Mouse (Mus musculus) testis, postnatal 10 days (tissue): Measurements from ENCODE around the gene Padi4.

Experiments
- DNase-seq: peaks from one replicate; pipeline ENCODE4 v3.0.0; 2021; ENCODE audit warnings: low spot score

Padi4 gene

DNA sequence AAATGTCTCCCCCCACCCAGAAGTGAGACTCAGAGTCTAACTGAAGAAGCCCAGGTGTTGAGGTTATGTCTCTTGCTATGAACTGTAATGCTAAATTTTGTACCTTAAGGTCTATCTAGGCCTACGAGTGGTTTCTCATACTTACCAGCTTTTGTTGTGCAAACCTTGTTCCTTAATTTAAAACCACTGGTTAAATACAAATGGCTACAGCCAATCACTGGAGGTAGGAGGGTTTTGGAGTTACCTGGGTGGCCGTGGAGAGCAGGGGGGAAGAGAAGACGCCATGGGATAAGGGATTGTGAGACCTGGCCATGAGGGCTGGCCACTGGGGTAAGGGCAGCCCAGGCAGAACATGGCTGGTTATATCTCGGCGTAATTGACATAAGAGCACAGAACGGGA, 14.2 kb upstream of the Padi4 start:
- DNase-seq: no peak

DNA sequence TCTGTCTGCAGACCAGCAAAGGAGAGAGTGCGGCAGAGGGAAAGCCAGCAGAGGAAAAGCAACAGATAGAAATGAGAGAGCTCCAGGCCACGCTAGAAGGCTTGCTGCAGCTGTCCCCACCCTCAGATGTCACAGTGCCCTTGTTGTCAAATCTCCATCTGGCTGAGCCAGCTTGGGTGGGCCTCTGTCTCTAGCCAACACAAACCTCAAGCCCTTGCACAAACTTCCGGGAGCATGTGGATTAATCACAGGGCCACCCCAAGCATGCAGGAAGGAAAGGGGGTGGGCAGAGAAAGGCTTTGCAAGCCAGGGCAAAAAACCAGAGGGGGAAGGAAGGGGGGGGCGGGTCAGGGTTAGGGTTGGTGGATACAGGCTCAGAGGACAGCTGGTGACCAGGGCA, 13.4 kb upstream of the Padi4 start:
- DNase-seq: no peak

DNA sequence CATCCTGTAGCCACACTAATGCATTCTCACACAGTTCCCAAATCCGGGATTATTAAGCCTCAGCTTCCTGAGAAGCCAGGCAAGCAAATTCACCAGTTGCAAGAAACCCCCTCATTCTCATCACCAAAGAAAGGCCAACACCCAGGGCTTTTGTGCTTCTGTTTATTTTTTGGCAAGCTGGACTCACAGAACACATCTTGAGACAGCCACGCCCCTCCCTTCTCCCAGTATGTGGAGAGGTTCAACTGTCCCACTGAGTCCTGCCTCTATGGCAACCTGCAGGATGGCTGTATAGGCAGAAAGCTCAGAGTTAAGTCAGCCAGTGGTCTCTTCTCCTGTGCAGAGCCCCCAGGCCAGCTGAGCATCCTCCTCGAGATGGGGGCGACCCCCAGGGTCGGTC, 11.2 kb upstream of the Padi4 start:
- DNase-seq: no peak

DNA sequence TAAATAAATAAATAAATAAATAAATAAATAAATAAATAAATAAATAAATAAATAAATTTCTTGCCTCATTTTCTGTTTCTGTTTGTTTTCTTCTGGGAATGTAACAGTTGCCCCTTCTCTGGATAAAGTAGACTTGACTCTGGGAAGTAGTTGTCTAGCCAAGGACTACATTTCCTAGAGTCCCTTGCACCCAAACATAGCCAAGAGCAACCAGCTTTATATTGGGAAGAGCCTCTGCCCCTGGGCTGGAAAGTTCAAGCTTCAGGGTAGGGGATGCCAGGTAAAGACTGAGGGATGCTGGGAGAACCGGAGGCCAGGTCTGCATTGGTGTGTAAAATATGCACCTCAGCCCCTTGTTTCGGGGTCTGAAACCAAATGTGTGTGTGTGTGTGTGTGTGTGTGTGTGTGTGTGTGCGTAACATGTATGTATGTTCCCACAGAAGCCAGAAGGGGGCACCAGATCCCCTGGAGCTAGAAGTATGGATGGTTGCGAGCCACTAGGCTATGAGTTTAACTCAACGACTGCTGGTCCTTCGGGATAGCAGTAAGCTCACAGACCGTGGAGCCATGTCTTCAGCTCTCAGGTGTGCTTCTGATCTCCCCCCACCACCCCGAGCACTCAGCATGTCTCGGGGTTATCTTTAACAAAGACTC, 10.4 kb upstream of the Padi4 start:
- no peak for DNase-seq

DNA sequence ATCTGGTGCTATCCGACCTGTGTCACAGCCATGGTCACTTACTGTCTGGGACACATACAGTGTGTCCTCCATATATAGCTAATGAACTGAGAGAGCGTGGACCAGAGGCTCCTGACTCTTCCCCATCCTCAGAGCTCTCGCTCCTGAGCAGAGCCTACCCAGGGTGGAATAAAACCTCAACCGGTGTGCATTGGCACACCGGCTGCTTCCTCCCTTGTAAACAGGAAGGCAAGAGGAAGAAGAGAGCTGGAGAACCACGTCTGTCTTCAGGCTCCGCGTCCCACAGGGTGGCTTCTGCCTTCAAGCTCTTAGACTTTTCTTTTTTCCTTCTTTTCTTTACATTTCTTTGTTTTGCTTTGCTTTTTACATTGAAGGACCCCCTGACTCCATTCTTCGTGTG, 8.8 kb upstream of the Padi4 start:
- DNase-seq: no peak

DNA sequence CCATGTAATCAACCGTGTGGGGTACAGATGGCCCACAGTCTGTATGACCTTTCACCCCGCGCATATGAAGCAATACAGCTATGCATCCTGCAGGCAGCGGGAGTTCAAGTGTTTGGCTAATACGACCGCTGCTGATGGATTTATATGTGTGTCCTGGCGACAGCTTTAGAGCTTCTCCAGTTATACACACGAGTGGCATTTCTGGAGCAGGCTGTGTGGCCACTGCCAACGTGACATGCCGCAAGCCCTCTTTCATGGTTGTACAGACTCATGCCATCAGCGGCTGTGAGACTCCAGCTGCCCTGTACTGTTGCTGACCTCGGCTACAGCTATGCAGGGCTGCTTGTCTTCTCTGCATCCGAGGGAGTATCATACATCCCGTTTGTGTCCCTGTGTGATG, 6.5 kb upstream of the Padi4 start:
- DNase-seq: no peak

DNA sequence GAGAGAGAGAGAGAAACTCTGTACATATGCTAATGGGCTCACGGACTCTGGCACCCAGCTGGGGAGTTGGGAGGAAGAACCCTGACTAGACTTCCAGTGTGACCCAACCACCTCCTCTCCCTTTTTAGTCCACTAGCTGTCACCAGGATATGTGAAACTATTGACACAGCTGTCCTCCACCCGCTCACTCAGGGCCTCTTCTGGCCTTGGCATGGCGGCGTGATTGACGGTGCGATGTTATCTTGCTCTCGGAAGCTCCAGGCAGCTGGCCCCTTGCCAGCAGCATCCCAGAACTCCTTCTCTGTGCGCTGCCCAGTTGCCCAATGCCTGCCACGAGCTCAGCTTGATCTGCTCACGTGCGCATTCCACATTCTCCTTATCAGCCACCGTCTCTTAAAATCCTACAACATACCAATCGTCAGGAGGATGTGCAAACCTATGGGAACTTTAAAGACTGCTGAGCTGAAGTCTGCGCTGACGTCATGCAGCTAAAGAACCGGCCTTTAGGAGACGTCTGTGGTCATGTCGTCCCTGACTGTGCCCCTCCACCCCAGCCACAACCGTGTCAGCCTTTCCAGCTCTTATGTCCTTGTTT, 5.9 kb upstream of the Padi4 start:
- no peak for DNase-seq

DNA sequence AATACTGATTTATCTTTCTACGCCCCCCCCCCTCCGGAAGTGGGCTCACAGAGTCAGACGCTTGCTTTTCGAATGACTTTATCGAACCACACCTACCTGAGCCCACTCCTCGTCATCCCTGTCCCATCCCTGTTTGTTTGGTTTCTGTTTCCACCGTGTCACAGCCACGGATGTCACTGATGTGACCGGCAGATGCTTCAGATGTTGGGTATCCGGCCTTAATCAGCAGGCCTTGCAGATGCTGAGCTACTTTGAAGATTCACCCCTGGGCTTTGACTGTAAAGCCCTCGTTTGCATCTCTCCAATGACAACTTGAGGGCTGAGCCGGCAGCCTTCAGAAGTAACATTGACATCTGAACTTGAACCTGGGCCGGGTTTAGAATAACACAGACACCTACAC, 2.6 kb upstream of the Padi4 start:
- no peak for DNase-seq

DNA sequence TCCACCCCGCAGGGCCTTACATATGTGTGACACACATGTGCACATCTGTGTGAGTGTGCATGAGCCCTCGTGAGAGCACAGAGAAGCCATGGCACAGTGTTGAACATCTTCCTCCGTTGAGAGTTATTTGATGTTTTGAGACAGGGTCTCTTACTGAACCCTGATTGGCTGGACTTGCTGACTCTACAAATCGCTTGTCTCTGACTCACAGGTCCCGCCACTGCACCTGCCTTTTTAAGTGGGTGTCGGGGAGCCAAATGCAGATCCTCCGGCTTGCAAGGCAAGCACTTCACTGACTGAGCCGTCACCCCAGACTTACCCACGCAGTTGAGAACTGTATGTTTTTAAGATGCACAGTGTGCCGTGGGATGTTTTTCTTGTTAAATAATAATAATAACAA, 1.8 kb upstream of the Padi4 start:
- no peak for DNase-seq

DNA sequence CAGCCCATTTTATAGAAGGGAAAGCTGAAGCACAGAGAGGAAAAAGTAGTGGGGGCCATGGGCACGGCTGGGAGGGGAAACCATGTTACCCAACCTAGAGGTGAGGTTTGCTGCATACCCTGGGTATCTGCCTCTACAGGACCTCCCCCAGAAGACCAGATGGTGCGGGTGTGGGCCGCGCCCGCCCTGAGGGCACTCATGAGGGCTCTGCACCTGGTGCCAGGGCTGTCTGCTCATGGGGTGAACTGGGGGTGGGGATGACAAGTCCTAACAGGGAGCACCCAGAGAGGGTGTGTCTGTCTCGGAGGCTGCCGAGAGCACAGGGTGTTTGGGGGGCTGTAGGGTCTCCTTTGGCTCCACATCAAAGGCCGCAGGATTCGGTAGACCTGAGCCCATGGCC, 857 bp upstream of the Padi4 start:
- DNase-seq: no peak

DNA sequence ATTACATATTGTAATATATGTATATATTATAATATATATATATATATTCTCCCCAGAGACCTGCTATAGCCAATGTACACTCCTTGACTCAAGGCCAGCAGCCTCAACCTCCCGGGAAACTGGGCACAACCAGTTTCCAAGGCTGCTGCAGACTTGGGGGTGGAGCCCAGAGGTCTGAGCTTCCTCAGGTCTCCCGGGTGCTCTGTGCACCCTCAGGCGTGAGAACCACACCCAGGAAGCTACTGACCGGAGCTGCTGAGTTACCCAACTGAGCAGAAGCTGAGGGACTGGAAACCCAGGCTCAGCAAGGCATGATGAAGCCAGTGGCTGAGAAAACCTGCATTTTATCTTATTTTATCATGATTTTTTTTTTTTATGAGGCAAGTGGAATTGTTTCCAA, 2.9 kb downstream of the Padi4 start:
- no peak for DNase-seq

DNA sequence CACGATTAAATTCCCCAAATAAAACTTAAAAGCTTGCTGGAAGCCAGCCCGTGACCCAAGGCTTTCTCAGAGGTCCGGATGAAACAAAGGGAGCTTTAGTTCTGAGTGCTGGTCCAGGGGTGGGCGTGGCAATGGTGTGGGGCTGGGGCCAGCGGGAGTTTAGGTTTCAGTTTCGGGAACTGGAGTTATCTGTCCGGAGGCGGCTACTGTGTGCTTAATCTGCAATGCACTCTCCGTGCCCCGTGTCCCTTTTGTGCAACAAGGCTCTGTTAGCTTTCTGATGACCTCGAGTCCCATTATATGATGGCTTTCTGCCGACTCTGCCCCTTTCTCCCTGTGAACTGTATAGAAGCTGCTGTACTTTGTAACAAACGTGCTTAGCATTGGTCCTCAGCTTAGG, 3.6 kb downstream of the Padi4 start:
- DNase-seq: peak; percentile 84

DNA sequence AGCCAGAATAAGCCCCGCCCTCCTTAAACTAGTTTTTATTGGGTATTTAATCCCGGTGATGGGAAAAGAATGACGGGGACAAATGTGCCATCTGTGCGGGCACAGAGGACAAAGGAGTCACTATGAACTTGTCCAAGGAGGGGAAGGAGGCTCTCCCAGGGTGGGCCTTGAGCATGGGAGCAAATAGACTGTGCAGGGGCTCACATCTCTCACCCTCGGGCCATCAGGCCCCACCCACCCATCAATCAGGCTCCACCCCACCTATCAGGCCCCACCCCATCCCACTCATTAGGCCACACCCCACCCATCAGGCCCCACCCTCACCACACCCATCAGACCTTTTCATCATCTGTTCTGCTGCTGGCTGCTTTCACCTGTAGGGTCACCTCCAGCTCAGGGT, 5.1 kb downstream of the Padi4 start:
- no peak for DNase-seq

DNA sequence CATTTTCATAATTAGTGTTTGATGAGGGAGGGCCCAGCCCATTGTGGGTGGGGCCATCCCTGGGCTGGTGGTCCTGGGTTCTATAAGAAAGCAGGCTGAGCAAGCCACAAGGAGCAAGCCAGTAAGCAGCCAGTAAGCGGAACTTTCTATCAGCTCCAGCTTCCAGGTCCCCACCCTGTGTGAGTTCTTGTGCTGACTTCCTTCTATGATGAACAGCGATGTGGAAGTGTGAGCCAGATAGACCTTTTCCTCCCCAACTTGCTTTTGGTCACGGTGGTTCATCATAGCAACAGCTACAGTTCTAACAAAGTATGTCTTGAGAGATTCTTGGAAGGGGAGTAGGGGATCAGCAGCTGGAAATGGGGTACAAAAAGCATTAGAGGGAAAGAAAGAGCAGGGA, 8.1 kb downstream of the Padi4 start:
- DNase-seq: no peak

DNA sequence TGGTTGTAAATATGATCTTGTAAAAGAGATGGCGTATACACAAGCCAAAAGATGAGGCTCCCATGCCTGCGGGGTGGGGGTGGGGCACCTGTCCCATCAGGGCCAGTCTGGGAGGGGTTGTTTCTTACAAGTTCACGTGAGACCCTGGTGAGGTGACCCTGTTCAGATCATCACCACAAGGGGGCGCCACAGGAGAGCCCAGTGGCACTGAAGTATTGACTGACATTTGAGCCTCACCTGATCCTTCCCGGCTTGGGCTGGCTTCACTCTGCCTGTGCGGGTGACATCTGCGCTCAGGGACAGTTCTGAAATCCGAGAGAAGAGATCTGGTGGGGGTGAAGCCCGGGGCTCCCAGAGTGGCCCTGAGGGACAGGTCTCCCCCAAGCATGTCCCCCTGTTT, 10.9 kb downstream of the Padi4 start:
- peak; percentile 85 for DNase-seq

DNA sequence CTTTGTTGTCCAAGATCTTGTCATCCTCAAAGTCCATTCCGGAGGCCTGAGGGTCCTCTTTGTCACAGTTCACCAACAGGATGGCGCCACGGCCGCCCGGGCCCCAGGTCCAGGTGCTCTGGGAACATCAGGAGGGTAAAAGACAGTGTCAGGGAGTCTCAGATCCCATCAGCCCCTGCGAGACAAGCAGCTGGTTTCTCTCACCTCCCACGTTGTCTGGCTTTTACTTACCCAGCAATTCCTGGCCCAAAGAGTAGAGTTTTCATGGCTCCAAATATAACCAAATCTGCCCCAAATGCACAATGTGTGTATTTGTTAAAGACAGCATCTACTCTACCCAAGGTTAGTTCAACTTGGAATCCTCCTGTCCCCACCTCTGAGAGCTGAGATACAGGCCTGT, 12.4 kb downstream of the Padi4 start:
- no peak for DNase-seq

DNA sequence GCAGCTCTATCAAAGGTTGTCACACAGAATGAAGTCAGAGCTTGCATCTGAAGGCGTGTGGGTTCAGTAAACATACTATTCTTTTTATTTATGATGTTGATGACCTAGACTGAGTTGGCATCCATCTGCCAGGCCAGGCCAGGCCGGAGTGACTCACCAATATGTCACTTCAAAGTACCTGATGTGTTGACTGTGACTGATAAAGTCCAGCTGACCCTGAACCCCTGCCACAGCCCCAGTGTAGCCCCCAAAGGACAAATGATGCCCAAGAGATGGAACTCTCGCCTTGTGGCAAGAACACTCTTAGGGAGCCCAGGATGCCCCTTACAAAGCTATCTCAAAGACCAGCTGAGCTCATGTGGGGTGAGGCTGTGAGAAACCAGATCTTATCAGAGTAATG, 18.2 kb downstream of the Padi4 start:
- DNase-seq: no peak

DNA sequence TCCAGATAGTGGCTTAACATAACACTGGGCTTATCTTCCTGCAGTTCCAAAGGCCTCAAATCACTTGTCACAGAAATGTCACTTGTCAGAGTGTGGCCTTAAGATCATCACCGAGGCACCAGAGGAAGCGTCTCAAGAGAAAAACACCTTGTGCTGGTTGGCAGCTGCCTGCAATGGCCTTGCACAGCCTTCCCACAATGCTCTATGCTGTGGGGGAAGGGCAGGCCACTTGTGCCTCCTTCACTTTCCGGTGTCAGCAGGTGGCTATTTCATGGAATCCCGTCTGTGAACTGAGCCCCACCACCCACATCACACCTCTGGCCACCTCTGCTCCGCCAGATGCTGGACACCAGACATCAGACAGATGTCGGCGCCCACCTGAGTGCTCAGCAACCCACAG, 20.7 kb downstream of the Padi4 start:
- DNase-seq: no peak

DNA sequence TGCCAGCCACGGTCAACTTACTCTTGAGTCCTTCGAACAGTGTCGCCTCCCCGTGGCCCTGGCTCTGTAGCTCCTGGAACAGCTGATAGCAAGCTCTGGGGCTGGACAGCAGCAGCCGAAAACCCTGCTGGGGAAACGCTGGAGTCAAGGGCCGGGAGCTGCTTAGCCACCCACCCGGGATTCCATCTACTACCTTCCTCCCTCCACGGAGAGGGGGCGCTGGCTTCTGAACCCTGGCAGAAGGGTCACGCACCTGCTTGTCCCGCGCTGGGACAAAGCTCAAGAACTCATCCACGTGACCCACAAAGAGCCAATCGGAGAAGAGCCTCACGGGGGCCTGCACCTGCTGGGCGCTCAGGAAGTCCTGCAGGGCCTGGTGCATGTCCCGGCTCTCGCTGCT, 23.7 kb downstream of the Padi4 start:
- DNase-seq: peak; percentile 69

DNA sequence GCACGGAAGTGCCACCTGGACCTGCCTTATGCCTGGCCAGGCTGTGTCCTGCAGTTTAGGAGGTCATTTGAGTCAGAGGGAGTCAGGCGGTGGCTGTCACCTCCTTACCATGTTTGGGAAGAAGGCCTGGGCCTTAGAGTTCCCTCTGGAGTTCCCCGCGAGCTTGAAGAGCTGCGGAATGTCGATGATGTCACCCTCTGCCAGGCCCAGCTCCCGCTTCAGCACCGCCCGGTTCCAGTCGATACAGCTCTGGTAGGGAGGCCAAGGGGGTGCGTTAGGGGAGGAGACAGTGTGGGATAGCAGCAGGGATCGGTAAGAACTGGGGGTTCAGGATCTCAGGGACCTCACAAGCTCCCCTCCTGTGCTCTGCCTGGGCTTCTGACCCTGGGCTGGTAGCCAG, 26.1 kb downstream of the Padi4 start:
- no peak for DNase-seq

DNA sequence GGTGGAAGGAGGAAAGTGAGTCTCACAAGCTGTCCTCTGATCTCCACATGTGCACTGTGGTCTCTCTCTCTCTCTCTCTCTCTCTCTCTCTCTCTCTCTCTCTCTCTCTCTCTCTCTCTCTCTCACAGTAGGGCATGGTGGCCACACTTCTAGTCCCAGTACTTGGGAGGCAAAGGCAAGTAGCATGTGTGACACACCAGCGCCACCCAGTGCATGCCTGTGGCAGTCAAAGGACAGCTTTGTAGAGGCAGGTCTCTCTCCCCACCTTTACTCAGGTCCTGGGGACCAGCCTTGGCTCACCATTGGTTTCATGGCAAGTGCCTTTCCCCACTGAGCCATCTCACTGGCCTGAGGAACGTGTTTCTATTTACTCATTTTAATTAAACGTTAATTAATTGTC, 29.4 kb downstream of the Padi4 start:
- DNase-seq: peak; percentile 80

DNA sequence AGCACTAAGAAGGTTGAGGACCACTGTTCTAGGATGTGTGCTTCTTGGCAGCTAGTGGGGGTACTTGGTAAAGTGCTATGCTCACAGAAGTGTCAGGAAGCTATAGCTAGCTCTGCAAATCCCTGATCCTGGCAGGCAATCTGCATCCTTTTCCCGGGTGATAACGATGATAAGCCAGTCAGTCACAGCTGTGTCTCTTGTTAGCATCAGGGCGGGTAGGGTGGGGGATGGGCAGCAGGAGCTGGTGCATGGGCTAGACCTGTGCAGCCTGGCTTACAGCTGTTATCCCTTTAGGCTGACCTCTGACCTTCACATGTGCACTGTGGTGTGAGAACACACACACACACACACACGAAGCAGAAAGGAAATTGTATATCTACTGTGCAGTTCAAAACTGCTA, 30.9 kb downstream of the Padi4 start:
- DNase-seq: no peak

DNA sequence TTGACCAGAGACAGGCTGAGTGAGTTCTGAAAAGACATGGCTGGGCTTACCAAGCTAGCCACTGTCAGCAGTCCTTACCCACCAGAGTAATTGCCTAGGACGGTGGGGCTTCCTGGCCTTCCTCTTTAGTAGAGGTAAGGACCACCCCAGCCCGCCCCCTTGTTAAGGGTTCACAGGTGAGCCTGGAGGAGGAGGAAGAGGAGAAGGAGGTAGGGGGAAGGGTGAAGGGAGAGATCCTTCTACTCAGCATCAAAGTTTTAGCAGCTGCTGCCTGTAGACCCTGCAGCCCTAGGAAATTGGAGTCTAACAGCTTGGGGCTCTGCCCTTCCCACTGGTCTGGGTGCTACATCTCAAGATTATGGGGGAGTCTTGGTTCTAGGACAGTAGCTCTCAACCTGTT, 31.5 kb downstream of the Padi4 start, which contains the start of gene Padi6:
Gene Padi6, minus strand, starts transcription at position 101 of the 400 bp plus-strand sequence.
- no peak for DNase-seq

DNA sequence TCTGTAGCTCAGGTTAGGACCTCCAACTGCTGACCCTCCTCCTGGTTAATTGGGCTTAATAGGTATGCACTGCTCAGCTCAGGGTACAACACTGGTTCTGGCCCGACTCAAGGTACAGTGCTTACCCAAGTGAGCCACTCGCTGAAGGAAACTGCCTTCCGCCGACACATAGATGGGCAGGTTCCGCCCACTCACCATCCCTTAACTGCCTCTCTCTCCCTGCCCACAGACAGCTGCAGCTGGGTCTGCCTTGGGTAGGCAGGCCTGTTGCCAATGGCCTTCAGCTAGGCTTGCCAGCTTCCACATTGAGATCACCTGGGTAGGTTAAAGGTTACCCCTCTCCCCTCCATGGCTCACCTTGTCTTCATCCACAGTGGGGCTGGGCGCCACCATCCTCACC, 32.6 kb downstream of the Padi4 start:
- no peak for DNase-seq
